Mouse (Mus musculus) stomach, adult 2 months (tissue): ENCODE results near the gene Pdyn. TPM values are rescaled to one million over a fixed set of nuclear protein-coding genes. Genes with fewer than 3 reads are reported as not detected.

ENCODE experiments used
- polyA plus RNA-seq: library from polyadenylated mRNA; depleted of rRNA; stranded (reverse); fragments of >200 nt; gene quantifications from 2 replicates; pipeline ENCODE4 v1.2.3, GENCODE M21; 2012; rRNA removed

The Pdyn gene
- not detected in 2 replicates for polyA plus RNA-seq

DNA sequence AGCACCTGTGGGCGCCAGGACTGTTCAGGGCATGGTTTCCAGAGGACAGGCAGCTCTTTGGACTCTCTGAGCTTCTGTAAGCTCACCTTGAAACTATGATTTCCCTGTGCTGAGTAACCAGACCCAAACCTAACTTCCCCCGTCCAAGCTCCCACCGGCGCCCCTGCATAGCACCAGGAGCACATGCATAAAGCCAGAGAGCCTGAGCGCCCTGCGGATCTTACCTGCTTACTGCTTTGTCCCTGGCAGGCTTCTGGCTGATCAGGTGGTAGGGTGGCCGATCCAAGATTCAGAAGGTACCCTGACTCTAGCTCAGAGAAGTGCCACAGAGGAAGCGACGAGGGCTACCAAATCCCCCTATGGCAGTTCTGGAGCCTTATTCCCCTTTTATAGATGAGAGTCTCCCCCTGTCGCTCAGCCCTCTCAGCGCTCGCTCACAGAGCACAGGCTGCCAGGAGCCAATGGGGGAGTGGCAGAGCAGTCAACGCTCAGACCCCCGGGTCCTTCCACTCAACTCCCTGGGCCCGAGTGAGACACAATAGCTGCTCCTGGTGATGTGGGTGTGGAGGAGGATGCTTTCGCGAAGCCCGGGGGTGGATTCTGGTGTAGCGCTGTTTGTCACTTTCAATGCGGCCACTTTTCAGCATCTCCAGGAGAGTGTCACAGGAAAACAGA lies at the start of gene Pdyn:
Pdyn (minus strand) TSS at position 361 of the 675 bp plus-strand sequence.

Other genes with a start within 250 kb of the Pdyn start
- 0.08 TPM in 1 of 2 replicates, not detected in the other for gene F830045P16Rik, start 163.2 kb downstream of the Pdyn start, polyA plus RNA-seq
- gene Sirpa, start 107.0 kb downstream of the Pdyn start, polyA plus RNA-seq = 9.0 and 10.2 TPM in 2 replicates
- 8.1 and 9.0 TPM in 2 replicates for gene Stk35, start 100.7 kb upstream of the Pdyn start, polyA plus RNA-seq